Mouse (Mus musculus) hindbrain, embryonic 15.5 days (tissue): Measurements from ENCODE around the gene Apol7e. TPM values are rescaled to one million over a fixed set of nuclear protein-coding genes. Genes with fewer than 3 reads are reported as not detected.
A peak's percentile ranks its signal among the peaks of the same experiment; 100 is the strongest.
"Not testable (repeated sequence)": the region's sequence is repeated elsewhere in the genome, so short reads cannot be mapped to it uniquely, and the experiment has no call there.

Experiments
- ATAC-seq: fragments of 200-750 bp; cut with Nextera tagmentation; 2 replicates; pipeline ENCODE4 v1.8.0; 2017; ENCODE audit warnings: low read depth, moderate number of reproducible peaks, moderate TSS enrichment; ENCODE audit not compliant: low FRiP score
- H3K27ac ChIP-seq: fragments of 300-500 bp; sonication (generic); replicated peaks from 2 replicates; pipeline ENCODE4 v1.5.1; 2015; ENCODE audit warnings: mild to moderate bottlenecking, inconsistent platforms
- H3K27me3 ChIP-seq: fragments of 300-500 bp; sonication (generic); 2 replicates; pipeline ENCODE4 v1.6.1; 2015; ENCODE audit warnings: control low read depth, inconsistent platforms
- H3K36me3 ChIP-seq: fragments of 300-500 bp; sonication (generic); 2 replicates; pipeline ENCODE4 v1.6.1; 2015; ENCODE audit warnings: control low read depth, inconsistent platforms
- H3K4me1 ChIP-seq: fragments of 300-500 bp; sonication (generic); replicated peaks from 2 replicates; pipeline ENCODE4 v1.6.1; 2015; ENCODE audit warnings: control low read depth, inconsistent platforms
- H3K4me2 ChIP-seq: fragments of 300-500 bp; sonication (generic); 2 replicates; pipeline ENCODE4 v1.6.1; 2015; ENCODE audit warnings: moderate library complexity, mild to moderate bottlenecking, inconsistent platforms
- H3K4me3 ChIP-seq: fragments of 300-500 bp; sonication (generic); 2 replicates; pipeline ENCODE4 v1.5.1; 2015; ENCODE audit warnings: mild to moderate bottlenecking, inconsistent platforms
- H3K9ac ChIP-seq: fragments of 300-500 bp; sonication (generic); 2 replicates; pipeline ENCODE4 v1.6.1; 2015; ENCODE audit warnings: inconsistent platforms
- H3K9me3 ChIP-seq: fragments of 300-500 bp; sonication (generic); 2 replicates; pipeline ENCODE4 v1.6.1; 2016; ENCODE audit warnings: control low read depth, inconsistent platforms
- WGBS: fragments of 180-500 bp; shearing (Covaris S2); methylation state at CpG from one replicate; pipeline ENCODE4 v1.1.7; 2015; 5-methylcytosine and 5-hydroxymethylcytosine counted together
- polyA plus RNA-seq: library from polyadenylated mRNA; unstranded; fragments of >200 nt; fragmentation: Nextera tagmentation; extraction: Ambion mirVana; gene quantifications from 2 replicates; pipeline ENCODE4 v1.2.1, GENCODE M21; 2015

Apol7e gene
- not detected in 2 replicates for polyA plus RNA-seq

- ATAC-seq: not testable (repeated sequence)
Observed at GRCm38 (mm10) chr15:77698656-77699055, at the start of gene Apol7e. Gene Apol7e, plus strand, starts transcription at chr15:77698857.

GRCm38 (mm10) chr15:77651143-77651542 is 47.5 kb upstream of the Apol7e start:
- ATAC-seq, H3K4me2 ChIP-seq, H3K27ac ChIP-seq, H3K9ac ChIP-seq, H3K27me3 ChIP-seq, H3K36me3 ChIP-seq, H3K4me3 ChIP-seq, H3K4me1 ChIP-seq, H3K9me3 ChIP-seq: not testable (repeated sequence)

More at GRCm38 (mm10) chr15:77698656-77699055, at the start of gene Apol7e:
- H3K4me3 ChIP-seq, H3K4me1 ChIP-seq, H3K27ac ChIP-seq, H3K27me3 ChIP-seq, H3K9me3 ChIP-seq, H3K36me3 ChIP-seq, H3K9ac ChIP-seq, H3K4me2 ChIP-seq: not testable (repeated sequence)
- 86% methylated on average over 4 of the region's 4 CpGs for WGBS

GRCm38 (mm10) chr15:77659773-77660172 is 38.9 kb upstream of the Apol7e start:
- H3K27ac ChIP-seq, H3K4me3 ChIP-seq, H3K36me3 ChIP-seq, H3K27me3 ChIP-seq, H3K9me3 ChIP-seq, ATAC-seq, H3K4me2 ChIP-seq, H3K4me1 ChIP-seq, H3K9ac ChIP-seq: not testable (repeated sequence)
- WGBS: 85% methylated on average over 1 of the region's 1 CpGs

GRCm38 (mm10) chr15:77661841-77662240 is 36.8 kb upstream of the Apol7e start:
- not testable (repeated sequence) for H3K9me3 ChIP-seq, H3K9ac ChIP-seq, H3K4me2 ChIP-seq, H3K27ac ChIP-seq, ATAC-seq, H3K36me3 ChIP-seq, H3K27me3 ChIP-seq, H3K4me1 ChIP-seq, H3K4me3 ChIP-seq
- 85% methylated on average over 2 of the region's 2 CpGs for WGBS

GRCm38 (mm10) chr15:77674081-77674480 is 24.6 kb upstream of the Apol7e start:
- not testable (repeated sequence) for H3K27ac ChIP-seq, H3K4me2 ChIP-seq, H3K36me3 ChIP-seq, H3K4me3 ChIP-seq, ATAC-seq, H3K4me1 ChIP-seq, H3K9ac ChIP-seq, H3K9me3 ChIP-seq, H3K27me3 ChIP-seq
- WGBS: 69% methylated on average over 1 of the region's 1 CpGs

- H3K4me1 ChIP-seq, H3K36me3 ChIP-seq, H3K9me3 ChIP-seq, H3K4me3 ChIP-seq, H3K27me3 ChIP-seq, ATAC-seq, H3K4me2 ChIP-seq, H3K27ac ChIP-seq, H3K9ac ChIP-seq: not testable (repeated sequence)
- 12% methylated on average over 11 of the region's 11 CpGs for whole genome bisulfite sequencing
Observed at GRCm38 (mm10) chr15:77683944-77684343, 14.7 kb upstream of the Apol7e start.

- H3K27ac ChIP-seq, H3K9me3 ChIP-seq, H3K27me3 ChIP-seq, ATAC-seq, H3K4me1 ChIP-seq, H3K36me3 ChIP-seq: not testable (repeated sequence)
- Histone ChIP-seq H3K4me3 (peak overlapping the region; percentile 25; the same call in 1 of the 2 replicates), H3K4me2 (peak overlapping the region; percentile 52), H3K9ac (0 out of 2 replicates have a peak overlapping the region, but pooled peaks have one; percentile 2)
- WGBS: 8% methylated on average over 19 of the region's 20 CpGs
Observed at GRCm38 (mm10) chr15:77691532-77692311, 6.9 kb upstream of the Apol7e start.

- ATAC-seq, H3K4me2 ChIP-seq, H3K27ac ChIP-seq, H3K36me3 ChIP-seq, H3K4me1 ChIP-seq, H3K27me3 ChIP-seq, H3K9ac ChIP-seq, H3K4me3 ChIP-seq, H3K9me3 ChIP-seq: not testable (repeated sequence)
- 42% methylated on average over 11 of the region's 15 CpGs for WGBS
Observed at GRCm38 (mm10) chr15:77694687-77695295, 3.9 kb upstream of the Apol7e start.

GRCm38 (mm10) chr15:77705306-77705705 is 6.6 kb downstream of the Apol7e start:
- ATAC-seq, H3K27ac ChIP-seq: not testable (repeated sequence)
- 95% methylated on average over 3 of the region's 3 CpGs for WGBS

GRCm38 (mm10) chr15:77708936-77709335 is 10.3 kb downstream of the Apol7e start:
- not testable (repeated sequence) for H3K4me2 ChIP-seq, H3K4me3 ChIP-seq, ATAC-seq, H3K27me3 ChIP-seq, H3K9ac ChIP-seq, H3K9me3 ChIP-seq, H3K27ac ChIP-seq, H3K4me1 ChIP-seq, H3K36me3 ChIP-seq
- 70% methylated on average over 1 of the region's 1 CpGs for WGBS

More at GRCm38 (mm10) chr15:77705306-77705705, 6.6 kb downstream of the Apol7e start:
- not testable (repeated sequence) for H3K36me3 ChIP-seq, H3K9me3 ChIP-seq, H3K4me3 ChIP-seq, H3K27me3 ChIP-seq, H3K4me1 ChIP-seq, H3K4me2 ChIP-seq, H3K9ac ChIP-seq

- not testable (repeated sequence) for ATAC-seq, H3K4me2 ChIP-seq, H3K36me3 ChIP-seq, H3K4me1 ChIP-seq, H3K9me3 ChIP-seq, H3K27me3 ChIP-seq, H3K4me3 ChIP-seq, H3K27ac ChIP-seq, H3K9ac ChIP-seq
- WGBS: 91% methylated on average over 4 of the region's 6 CpGs
Observed at GRCm38 (mm10) chr15:77718240-77718639, 19.6 kb downstream of the Apol7e start.

GRCm38 (mm10) chr15:77721509-77721908 is 22.9 kb downstream of the Apol7e start:
- ATAC-seq: not testable (repeated sequence)

More at GRCm38 (mm10) chr15:77721509-77721908, 22.9 kb downstream of the Apol7e start:
- not testable (repeated sequence) for H3K9me3 ChIP-seq, H3K4me3 ChIP-seq, H3K27ac ChIP-seq, H3K9ac ChIP-seq, H3K4me2 ChIP-seq, H3K36me3 ChIP-seq, H3K4me1 ChIP-seq, H3K27me3 ChIP-seq
- no CpG with 5 or more reads among the region's 3 CpGs for WGBS
